In the genomic region with DNA sequence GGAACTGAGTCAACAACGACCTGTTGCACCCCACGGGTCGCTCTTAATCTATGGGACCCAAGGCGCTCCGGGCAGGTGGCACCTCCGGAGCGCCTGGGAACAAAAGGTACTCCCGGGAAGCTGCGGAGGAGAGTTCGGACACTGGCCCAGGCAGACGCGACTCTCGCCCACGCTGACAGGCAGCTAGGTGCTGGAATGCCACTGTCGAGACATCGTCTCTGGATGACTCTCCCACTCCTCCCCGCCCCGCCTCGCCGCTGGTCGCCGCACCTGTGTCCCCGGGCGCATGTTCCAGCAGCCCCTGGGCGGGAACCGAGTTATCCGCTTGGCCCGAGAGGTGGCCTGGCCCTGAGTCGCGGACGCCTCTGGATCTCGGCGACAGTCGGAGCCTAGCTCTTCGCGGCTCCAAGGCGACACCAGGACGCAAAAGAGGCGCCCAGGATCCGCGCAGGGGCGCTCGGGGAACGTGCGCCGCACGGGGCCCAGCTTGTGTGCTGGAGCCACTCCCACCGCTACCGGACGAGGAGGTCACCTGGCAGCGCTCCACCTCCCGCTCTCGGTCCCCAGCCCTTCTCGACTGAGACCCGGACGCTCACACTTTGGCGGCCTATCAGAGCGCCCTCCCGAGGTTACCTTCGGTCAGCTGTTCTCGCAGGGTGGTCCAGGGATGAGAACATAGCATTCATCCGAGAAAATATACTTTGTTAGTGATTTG, we compare ENCODE assay signal across 8 mouse cellular contexts. TPM values are rescaled to one million over a fixed set of nuclear protein-coding genes. Genes with fewer than 3 reads are reported as not detected.
DNase-seq lines count a peak whose midpoint lies in the region; ATAC-seq and TF ChIP-seq lines count a peak whose summit lies in the region.

A gene (minus strand): TSS at position 601 of the 715 bp plus-strand sequence.

- H3K36me3 ChIP-seq in heart, embryonic 15.5 days, result no peaks in the 10 kb centered on the region
- H3K36me3 ChIP-seq in neural tube, embryonic 14.5 days (ENCODE audit: control insufficient read depth, insufficient read depth, low read length), result no peaks in the 10 kb centered on the region
- no peaks in the 10 kb centered on the region for H3K36me3 ChIP-seq in stomach, postnatal 0 days (ENCODE audit: control insufficient read depth, insufficient read depth, low read length)

- 0 out of 2 replicates have a peak within 1 kb of the TSS, but pooled peaks have one; percentile 24 for H3K27ac ChIP-seq in heart, embryonic 15.5 days
- H3K27ac ChIP-seq in neural tube, embryonic 14.5 days (ENCODE audit: low read depth, low read length), result no peak within 1 kb of the TSS
- H3K27ac ChIP-seq in stomach, postnatal 0 days (replicated peaks), result peak within 1 kb of the TSS; percentile 75

- H3K27me3 ChIP-seq in heart, embryonic 15.5 days, result peaks cover 9% of the 10 kb centered on the region
- H3K27me3 ChIP-seq in neural tube, embryonic 14.5 days (ENCODE audit: control insufficient read depth, insufficient read depth, low read length), result peaks cover 8% of the 10 kb centered on the region
- no peaks in the 10 kb centered on the region for H3K27me3 ChIP-seq in stomach, postnatal 0 days (ENCODE audit: control insufficient read depth, insufficient read depth, low read length)

- ATAC-seq in erythroid progenitor cell, adult 5-6 weeks (replicated peaks; ENCODE audit: low FRiP score, poor library complexity, severe bottlenecking), result peak; percentile 30; the same call in 1 of the 2 replicates
- ATAC-seq in heart, embryonic 15.5 days (replicated peaks; ENCODE audit: insufficient number of reproducible peaks, insufficient read depth, low FRiP score, low read depth), result peak; percentile 68
- peak; percentile 81 for ATAC-seq in neural tube, embryonic 14.5 days (ENCODE audit: low read depth)
- peak; percentile 87 for ATAC-seq in stomach, postnatal 0 days (ENCODE audit: low FRiP score, low TSS enrichment)

- H3K9me3 ChIP-seq in heart, embryonic 15.5 days (replicated peaks), result no peaks in the 10 kb centered on the region
- H3K9me3 ChIP-seq in neural tube, embryonic 14.5 days (ENCODE audit: control insufficient read depth, low read length), result no peaks in the 10 kb centered on the region
- no peaks in the 10 kb centered on the region for H3K9me3 ChIP-seq in stomach, postnatal 0 days (ENCODE audit: control insufficient read depth, low read length)

- peak; percentile 56 for TF ChIP-seq CTCF in stomach, postnatal 0 days (IDR thresholded peaks at IDR 0.05; ENCODE audit: low read depth)

- DNase-seq in A20 (ENCODE audit: low read depth, low spot score), result peak; percentile 79
- DNase-seq in adrenal gland, postnatal 4 days (ENCODE audit: low spot score in 2 of 2), result peak; percentile 35 to 43
- peak; percentile 87 for DNase-seq in kidney, postnatal 10 days
- peak; percentile 68 to 78 for DNase-seq in lung, adult 18-20 months
- peak; percentile 80 for DNase-seq in stomach, postnatal 0 days (ENCODE audit: low spot score)

- TF ChIP-seq EP300 in stomach, postnatal 0 days (optimal IDR thresholded peaks at IDR 0.05), result no peak

- peaks cover 11% of the 10 kb centered on the region; the same call in 1 of the 2 replicates for H3K4me1 ChIP-seq in heart, embryonic 15.5 days (replicated peaks)
- no peaks in the 10 kb centered on the region for H3K4me1 ChIP-seq in neural tube, embryonic 14.5 days (ENCODE audit: control insufficient read depth, insufficient read depth, low read length)
- H3K4me1 ChIP-seq in stomach, postnatal 0 days (replicated peaks; ENCODE audit: control insufficient read depth, insufficient read depth), result no peaks in the 10 kb centered on the region

- WGBS in heart, embryonic 15.5 days, result under 1% methylated on average over 62 of the region's 62 CpGs
- WGBS in neural tube, embryonic 14.5 days, result under 1% methylated on average over 62 of the region's 62 CpGs
- under 1% methylated on average over 62 of the region's 62 CpGs for WGBS in stomach, postnatal 0 days

- peak within 1 kb of the TSS; percentile 68 for H3K4me3 ChIP-seq in heart, embryonic 15.5 days
- H3K4me3 ChIP-seq in neural tube, embryonic 14.5 days (ENCODE audit: low read depth, low read length), result peak within 1 kb of the TSS; percentile 39
- H3K4me3 ChIP-seq in stomach, postnatal 0 days (ENCODE audit: low read depth, low read length), result peak within 1 kb of the TSS; percentile 56

- H3K4me2 ChIP-seq in heart, embryonic 15.5 days, result peak within 1 kb of the TSS; percentile 99
- peak within 1 kb of the TSS; percentile 78 for H3K4me2 ChIP-seq in neural tube, embryonic 14.5 days (ENCODE audit: low read depth, low read length)
- H3K4me2 ChIP-seq in stomach, postnatal 0 days (replicated peaks; ENCODE audit: low read depth), result peak within 1 kb of the TSS; percentile 99

- peak within 1 kb of the TSS; percentile 60 for H3K9ac ChIP-seq in heart, embryonic 15.5 days
- H3K9ac ChIP-seq in neural tube, embryonic 14.5 days (replicated peaks; ENCODE audit: low read depth, low read length), result peak within 1 kb of the TSS; percentile 30
- H3K9ac ChIP-seq in stomach, postnatal 0 days (ENCODE audit: low read length), result peak within 1 kb of the TSS; percentile 65

RNA-seq across cellular contexts. Expression of the gene that starts here (rescaled TPM):
- 1 to 10 TPM; 4.2 to 5.5 TPM for total RNA-seq in adrenal gland, postnatal 4 days (2021)
- 0.36 TPM in 1 of 2 replicates, not detected in the other for total RNA-seq in erythroid progenitor cell, adult 5-6 weeks (2015; ENCODE audit: low replicate concordance)
- total RNA-seq in erythroid progenitor cell, adult 5-6 weeks (2017; ENCODE audit: low replicate concordance), result 0.08 TPM in 1 of 2 replicates, not detected in the other
- polyA plus RNA-seq in heart, embryonic 15.5 days (2015; fragmentation: Nextera tagmentation; extraction: Ambion mirVana), result 0.94 and 2.3 TPM in 2 replicates
- 0.35 and 0.60 TPM in 2 replicates for polyA plus RNA-seq in neural tube, embryonic 14.5 days (2014; fragmentation: Nextera tagmentation; extraction: Ambion mirVana)
- polyA plus RNA-seq in stomach, postnatal 0 days (2015; fragmentation: Nextera tagmentation; extraction: Ambion mirVana), result 3.1 and 4.0 TPM in 2 replicates

Comparison
In these comparisons a context has a peak if more than half of its experiments do, and no peak if none do; other contexts are left out.
1. Peak in ATAC-seq in erythroid progenitor cell, adult 5-6 weeks; RNA of the gene not detected or under 1 TPM.
2. Peak in ATAC-seq, H3K4me3 ChIP-seq, H3K9ac ChIP-seq and H3K4me2 ChIP-seq in neural tube, embryonic 14.5 days; RNA of the gene not detected or under 1 TPM.
3. ATAC-seq: peak in every context shown above with its lines; median percentile 87 in stomach, postnatal 0 days; 81 in neural tube, embryonic 14.5 days; 68 in heart, embryonic 15.5 days; 30 in erythroid progenitor cell, adult 5-6 weeks.